Mouse (Mus musculus) ES-E14 (cell line): ENCODE data around the gene Dnajb5. TPM values are rescaled to one million over a fixed set of nuclear protein-coding genes. Genes with fewer than 3 reads are reported as not detected.
"Not testable (repeated sequence)": the region's sequence is repeated elsewhere in the genome, so short reads cannot be mapped to it uniquely, and the experiment has no call there.

Experiments
- DNase-seq: peaks from one replicate; pipeline ENCODE4 v3.0.0-alpha.2; 2013; ENCODE audit warnings: low read depth, low spot score
- H3K27ac ChIP-seq: 2 replicates; pipeline ENCODE4 v1.5.1; 2012; ENCODE audit warnings: low read depth, mild to moderate bottlenecking, low read length, moderate library complexity, mixed read lengths; ENCODE audit not compliant: poor library complexity, insufficient read depth, severe bottlenecking
- H3K36me3 ChIP-seq: 2 replicates; pipeline ENCODE4 v1.6.1; 2012; ENCODE audit warnings: mild to moderate bottlenecking, low read length, moderate library complexity, mixed read lengths; ENCODE audit not compliant: control insufficient read depth, poor library complexity, insufficient read depth, severe bottlenecking
- H3K4me1 ChIP-seq, 2 experiments: fragments of 150-350 bp in 1 of 2; sonication (generic) in 1 of 2; 2 replicates each; pipeline ENCODE4 v1.6.1; 2012; ENCODE audit warnings: low read length in 2 of 2, mild to moderate bottlenecking in 1 of 2, mixed read lengths in 1 of 2; ENCODE audit not compliant: control insufficient read depth in 2 of 2, insufficient read depth in 2 of 2, poor library complexity in 1 of 2
- H3K4me3 ChIP-seq, 2 experiments: fragments of 150-350 bp in 1 of 2; sonication (generic) in 1 of 2; 2 replicates each; pipeline ENCODE4 v1.5.1; 2012; ENCODE audit warnings: low read length in 2 of 2, low read depth in 1 of 2, mild to moderate bottlenecking in 1 of 2, mixed read lengths in 1 of 2; ENCODE audit not compliant: insufficient read depth in 1 of 2, poor library complexity in 1 of 2, severe bottlenecking in 1 of 2
- H3K9ac ChIP-seq: 2 replicates; pipeline ENCODE4 v1.6.1; 2012; ENCODE audit warnings: low read depth, mild to moderate bottlenecking, low read length, mixed read lengths; ENCODE audit not compliant: poor library complexity, insufficient read depth, severe bottlenecking
- H3K9me3 ChIP-seq: fragments of 150-350 bp; sonication (generic); 2 replicates; pipeline ENCODE4 v1.6.1; 2012; ENCODE audit warnings: low read depth, mild to moderate bottlenecking, low read length; ENCODE audit not compliant: control insufficient read depth, insufficient read depth
- CHD2 ChIP-seq: IDR thresholded peaks from 2 replicates; pipeline ENCODE4 v1.6.1; 2014; ENCODE audit warnings: mild to moderate bottlenecking, low read depth, low read length, inconsistent platforms
- HCFC1 ChIP-seq: IDR thresholded peaks from 2 replicates; pipeline ENCODE4 v1.6.1; 2012; ENCODE audit warnings: low read length, inconsistent platforms, borderline replicate concordance; ENCODE audit not compliant: insufficient read depth
- MAFK ChIP-seq: IDR thresholded peaks from 2 replicates; pipeline ENCODE4 v1.6.1; 2014; ENCODE audit warnings: mild to moderate bottlenecking, low read depth, low read length, inconsistent platforms; ENCODE audit not compliant: insufficient read depth
- ZC3H11A ChIP-seq: IDR thresholded peaks from 2 replicates; pipeline ENCODE4 v1.6.1; 2012; ENCODE audit warnings: low read depth, mild to moderate bottlenecking, inconsistent platforms, low read length, borderline replicate concordance
- ZNF384 ChIP-seq: IDR thresholded peaks from 2 replicates; pipeline ENCODE4 v1.6.1; 2012; ENCODE audit warnings: low read depth, low read length, inconsistent platforms
- in situ Hi-C, 2 experiments: fragments of 600-800 bp; cut with MboI; formaldehyde crosslinking; loops; one replicate each; pipeline ENCODE4 v1.15.1; 2025; ENCODE audit warnings: low sequenced_read_pairs in 2 of 2, inconsistent platforms in 1 of 2; ENCODE audit not compliant: unreplicated experiment in 2 of 2
- total RNA-seq: library from RNA; depleted of rRNA; stranded (reverse); fragments of 300-350 nt; gene quantifications from 2 replicates; pipeline ENCODE4 v1.2.3, GENCODE M21; 2012

Dnajb5 gene
- total RNA-seq, 1 experiment = 13.3 TPM

DNA sequence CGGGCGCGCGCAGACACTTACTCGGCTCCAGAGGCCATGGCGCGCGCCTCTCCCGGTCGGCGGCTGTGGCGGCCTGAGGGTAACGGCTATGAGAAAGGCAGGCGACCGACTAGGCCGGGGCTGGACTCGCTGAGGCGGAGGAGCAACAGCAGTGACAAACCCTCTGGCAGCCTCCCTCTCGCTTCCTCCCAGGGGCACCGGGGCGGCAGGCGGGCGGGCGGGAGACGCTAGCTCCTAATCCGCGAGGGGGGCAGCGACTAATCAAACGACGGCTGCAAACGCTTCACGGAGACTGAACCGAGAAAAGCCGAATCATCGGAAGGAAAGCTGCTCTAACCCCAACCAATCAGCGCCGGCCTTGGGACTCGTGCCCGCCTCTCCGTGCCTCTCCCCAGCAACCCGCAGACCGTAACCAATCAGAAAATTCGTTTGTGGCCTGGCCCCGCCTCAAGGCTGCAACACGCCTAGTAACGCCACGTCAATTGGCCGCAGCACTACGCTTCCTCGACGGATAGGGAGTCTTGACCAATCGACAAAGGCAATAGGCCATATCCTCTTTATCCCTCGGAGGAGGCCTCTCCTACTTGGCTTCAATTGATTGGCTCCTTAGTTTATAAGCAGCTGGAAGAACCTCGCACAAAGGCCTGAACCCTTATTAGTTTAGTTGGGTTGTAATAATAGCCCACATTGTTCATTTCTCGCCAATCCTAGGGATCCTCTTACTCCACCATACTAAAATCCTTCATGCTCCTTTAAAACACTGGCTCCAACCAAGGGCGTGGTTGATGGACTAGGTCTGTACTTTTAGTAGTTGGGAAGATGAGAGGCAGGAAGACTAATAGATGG lies 50.8 kb downstream of the Dnajb5 start, which contains the start of gene Vcp:
Gene Vcp, minus strand, starts transcription at position 367 of the 846 bp plus-strand sequence.
- in situ Hi-C loops, H3K9me3 ChIP-seq, H3K4me1 ChIP-seq, H3K36me3 ChIP-seq: not testable (repeated sequence)
- Histone ChIP-seq H3K9ac (peak within 1 kb of the TSS; percentile 99), H3K4me3 (peak within 1 kb of the TSS; percentile 94 to 96), H3K27ac (peak within 1 kb of the TSS; percentile 95)
- peak; percentile 95 for DNase-seq
- TF ChIP-seq CHD2 = peak; percentile 90
- 0 out of 2 replicates have a peak, but pooled peaks have one; percentile 14 for TF ChIP-seq MAFK

GRCm38 (mm10) chr4:43001272-43001671 lies 51.7 kb downstream of the Dnajb5 start:
- Histone ChIP-seq H3K36me3 (peaks cover 2% of the 10 kb centered on the region), H3K4me3 (no peak overlapping the region), H3K4me1 (peaks cover 7 to 8% of the 10 kb centered on the region in 2 experiments; a peak in 3 of 4 replicates), H3K9me3 (no peaks in the 10 kb centered on the region), H3K27ac (no peak overlapping the region), H3K9ac (no peak overlapping the region)
- DNase-seq = no peak
- in situ Hi-C loops = no loop called here
- TF ChIP-seq HCFC1 (no peak), ZC3H11A (no peak), MAFK (no peak), ZNF384 (no peak), CHD2 (no peak)

DNA sequence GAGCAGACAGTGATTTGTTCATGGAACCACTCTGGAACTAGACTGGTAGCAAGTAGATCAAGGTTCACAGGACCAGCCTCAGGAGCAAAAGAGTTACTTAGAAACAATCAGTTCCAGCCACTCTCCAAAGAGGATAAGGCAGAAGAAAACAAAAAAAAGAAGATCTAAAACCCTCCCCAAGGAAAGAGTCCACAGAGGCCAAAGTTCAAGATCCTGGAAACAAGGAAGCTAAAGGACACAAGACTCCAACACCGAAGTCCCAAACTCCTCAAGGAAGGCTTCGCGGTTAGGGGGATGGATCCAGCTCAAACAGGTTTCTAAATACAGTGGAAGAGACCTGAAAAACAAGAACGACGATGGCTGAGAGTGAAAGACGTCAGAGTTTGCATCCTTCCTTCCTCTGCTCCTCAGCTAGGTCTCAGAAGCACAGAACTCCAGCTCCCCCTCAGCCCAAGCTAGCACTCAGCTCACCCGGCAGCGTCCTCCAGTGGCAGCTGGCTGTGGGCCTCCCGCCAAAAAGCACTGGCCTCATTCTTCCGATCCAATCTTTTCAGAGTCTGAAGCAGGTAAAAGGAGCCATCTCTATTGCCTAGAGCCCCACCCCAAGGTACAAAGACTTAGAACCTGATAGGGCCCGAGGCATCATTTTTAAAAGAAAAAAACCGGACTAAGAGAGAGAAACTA lies 53.3 kb downstream of the Dnajb5 start:
- no peaks in the 10 kb centered on the region for H3K9me3 ChIP-seq
- H3K9ac ChIP-seq = no peak overlapping the region
- peaks cover 7% of the 10 kb centered on the region in 2 experiments; a peak in 3 of 4 replicates for H3K4me1 ChIP-seq
- no peak overlapping the region for H3K27ac ChIP-seq
- peaks cover 2% of the 10 kb centered on the region for H3K36me3 ChIP-seq
- TF ChIP-seq MAFK = no peak
- no peak for TF ChIP-seq ZC3H11A
- TF ChIP-seq HCFC1 = no peak
- TF ChIP-seq CHD2 = no peak
- no peak for TF ChIP-seq ZNF384
- DNase-seq = no peak
- no peak overlapping the region for H3K4me3 ChIP-seq
- in situ Hi-C loops = no loop called here

- in situ Hi-C loops = no loop called here
- no peak overlapping the region for H3K9ac ChIP-seq
- no peak for TF ChIP-seq MAFK
- TF ChIP-seq HCFC1 = no peak
- TF ChIP-seq CHD2 = no peak
- no peak for TF ChIP-seq ZNF384
- no peak for TF ChIP-seq ZC3H11A
These were observed 55.3 kb downstream of the Dnajb5 start for GRCm38 (mm10) chr4:43004951-43005350.

More at GRCm38 (mm10) chr4:43004951-43005350, 55.3 kb downstream of the Dnajb5 start:
- Histone ChIP-seq H3K36me3 (peaks cover 4% of the 10 kb centered on the region), H3K4me3 (no peak overlapping the region), H3K4me1 (peaks cover 1 to 8% of the 10 kb centered on the region in 2 experiments; a peak in 2 of 4 replicates), H3K9me3 (no peaks in the 10 kb centered on the region), H3K27ac (no peak overlapping the region)
- DNase-seq = no peak
